8 mouse cellular contexts compared by ENCODE assay signal in the genomic region with DNA sequence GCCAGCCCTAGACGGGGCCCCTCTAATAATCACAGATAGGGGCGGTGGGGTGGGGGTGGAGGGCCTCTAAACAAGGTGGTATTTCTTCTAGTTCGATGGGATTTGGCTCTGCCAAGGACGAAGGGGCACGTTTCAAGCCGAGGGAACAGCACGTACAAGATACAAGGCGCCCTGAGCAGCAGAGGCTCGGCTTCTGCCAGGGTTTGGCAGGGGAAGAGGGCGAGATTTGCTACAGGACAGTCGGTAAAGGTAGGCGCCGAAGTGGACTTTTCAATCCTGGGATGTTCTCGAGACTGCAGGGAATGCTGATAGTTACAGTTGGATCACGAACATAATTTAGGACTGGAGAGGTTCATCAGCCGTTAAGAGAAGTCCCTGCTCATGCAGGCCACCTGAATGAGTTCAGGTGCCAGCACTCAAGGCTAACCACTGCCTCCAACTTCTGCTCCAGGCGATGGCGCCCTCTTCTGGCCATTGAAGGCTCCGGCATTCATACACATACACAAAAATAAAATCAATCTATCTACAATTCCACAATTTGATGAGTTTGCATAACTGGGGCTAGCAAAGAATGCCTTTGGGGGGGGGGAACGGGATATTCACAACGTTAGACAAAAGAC. TPM values are rescaled to one million over a fixed set of nuclear protein-coding genes. Genes with fewer than 3 reads are reported as not detected.
DNase-seq lines count a peak whose midpoint lies in the region; ATAC-seq and TF ChIP-seq lines count a peak whose summit lies in the region.

No protein-coding gene starts in this region.

- peak overlapping the region; percentile 23 for H3K4me3 ChIP-seq in intestine, postnatal 0 days (ENCODE audit: low read depth, low read length)
- peak overlapping the region; percentile 97 for H3K4me3 ChIP-seq in lung, embryonic 15.5 days
- no peak overlapping the region for H3K4me3 ChIP-seq in olfactory bulb, adult 2 months (ENCODE audit: insufficient read depth, low read depth, low read length)

- intact Hi-C loops in gastrocnemius, postnatal 14 days (cut with DNase I; ENCODE audit: low total_unique reads) = no loop called here

- DNase-seq in ovary, postnatal 36 days (ENCODE audit: low spot score) = peak; percentile 63
- DNase-seq in ovary, postnatal 10 days (ENCODE audit: low spot score) = no peak
- peak; percentile 71 to 77 for DNase-seq in cerebellum, postnatal 10 days
- peak; percentile 72 for DNase-seq in gastrocnemius, postnatal 14 days
- DNase-seq in frontal cortex, postnatal 25 days (ENCODE audit: low spot score in 2 of 2) = no peak

- peaks cover 5% of the 10 kb centered on the region for H3K4me1 ChIP-seq in intestine, postnatal 0 days (replicated peaks; ENCODE audit: control insufficient read depth, insufficient read depth, low read length)
- peaks cover 46% of the 10 kb centered on the region for H3K4me1 ChIP-seq in lung, embryonic 15.5 days
- H3K4me1 ChIP-seq in olfactory bulb, adult 2 months (ENCODE audit: control insufficient read depth, insufficient read depth, low read length) = peaks cover 29% of the 10 kb centered on the region

- TF ChIP-seq POLR2A in olfactory bulb, adult 2 months (IDR thresholded peaks at IDR 0.05; ENCODE audit: insufficient read depth, low read depth, low read length) = no peak

- peak; percentile 87 for TF ChIP-seq CTCF in intestine, postnatal 0 days (IDR thresholded peaks at IDR 0.05; ENCODE audit: low read depth)
- TF ChIP-seq CTCF in olfactory bulb, adult 2 months (IDR thresholded peaks at IDR 0.05; ENCODE audit: insufficient read depth, low read depth, low read length) = peak; percentile 26; the same call in 1 of the 2 replicates

- peak overlapping the region; percentile 96 for H3K4me2 ChIP-seq in intestine, postnatal 0 days (replicated peaks; ENCODE audit: low read depth)
- peak overlapping the region; percentile 86 for H3K4me2 ChIP-seq in lung, embryonic 15.5 days

- 4% methylated on average over 21 of the region's 21 CpGs for WGBS in intestine, postnatal 0 days
- WGBS in lung, embryonic 15.5 days = 3% methylated on average over 21 of the region's 21 CpGs
- 12% methylated on average over 21 of the region's 21 CpGs for WGBS in olfactory bulb, adult 2 months

- H3K36me3 ChIP-seq in intestine, postnatal 0 days (ENCODE audit: control insufficient read depth, insufficient read depth) = peaks cover 20% of the 10 kb centered on the region
- peaks cover 20% of the 10 kb centered on the region for H3K36me3 ChIP-seq in lung, embryonic 15.5 days

- no peaks in the 10 kb centered on the region for H3K27me3 ChIP-seq in intestine, postnatal 0 days (replicated peaks; ENCODE audit: control insufficient read depth, insufficient read depth, low read length)
- H3K27me3 ChIP-seq in lung, embryonic 15.5 days = no peaks in the 10 kb centered on the region

- ATAC-seq in intestine, postnatal 0 days = no peak
- ATAC-seq in lung, embryonic 15.5 days (ENCODE audit: borderline replicate concordance, extremely low read depth, low FRiP score, low TSS enrichment) = no peak

- H3K27ac ChIP-seq in intestine, postnatal 0 days (ENCODE audit: low read depth, low read length) = peak overlapping the region; percentile 46; the same call in 1 of the 2 replicates
- peak overlapping the region; percentile 99 for H3K27ac ChIP-seq in lung, embryonic 15.5 days
- no peak overlapping the region for H3K27ac ChIP-seq in olfactory bulb, adult 2 months (ENCODE audit: insufficient read depth, low read depth, low read length)

- H3K9ac ChIP-seq in intestine, postnatal 0 days (ENCODE audit: low read depth, low read length) = peak overlapping the region; percentile 24; the same call in 1 of the 2 replicates
- H3K9ac ChIP-seq in lung, embryonic 15.5 days = peak overlapping the region; percentile 39

- no peaks in the 10 kb centered on the region for H3K9me3 ChIP-seq in intestine, postnatal 0 days (ENCODE audit: control insufficient read depth)
- H3K9me3 ChIP-seq in lung, embryonic 15.5 days = no peaks in the 10 kb centered on the region

RNA-seq across cellular contexts. Expression of a gene that starts 0.9 kb away (rescaled TPM):
- 10 to 100 TPM; 88.2 to 88.5 TPM for total RNA-seq in gastrocnemius, postnatal 14 days (2021)
- polyA plus RNA-seq in intestine, postnatal 0 days (2015; fragmentation: Nextera tagmentation; extraction: Ambion mirVana) = 48.9 and 52.4 TPM in 2 replicates
- 93.0 and 96.0 TPM in 2 replicates for polyA plus RNA-seq in lung, embryonic 15.5 days (2015; fragmentation: Nextera tagmentation; extraction: Ambion mirVana)
- polyA plus RNA-seq in olfactory bulb, adult 2 months (2012; ENCODE audit: insufficient read depth, insufficient read length, low replicate concordance, missing spikeins) = not detected in 2 replicates

RNA-seq across cellular contexts. Expression of a gene that starts 15.4 kb away (rescaled TPM):
- 1 to 10 TPM; 2.5 to 4.5 TPM for total RNA-seq in gastrocnemius, postnatal 14 days (2021)
- 3.8 and 4.3 TPM in 2 replicates for polyA plus RNA-seq in intestine, postnatal 0 days (2015; fragmentation: Nextera tagmentation; extraction: Ambion mirVana)
- polyA plus RNA-seq in lung, embryonic 15.5 days (2015; fragmentation: Nextera tagmentation; extraction: Ambion mirVana) = 4.5 and 4.6 TPM in 2 replicates
- polyA plus RNA-seq in olfactory bulb, adult 2 months (2012; ENCODE audit: insufficient read depth, insufficient read length, low replicate concordance, missing spikeins) = not detected in 2 replicates

RNA-seq across cellular contexts. Expression of a gene that starts 18.8 kb away (rescaled TPM):
- total RNA-seq in gastrocnemius, postnatal 14 days (2021) = under 1 TPM; 0.27 TPM
- polyA plus RNA-seq in intestine, postnatal 0 days (2015; fragmentation: Nextera tagmentation; extraction: Ambion mirVana) = 217 and 244 TPM in 2 replicates
- polyA plus RNA-seq in lung, embryonic 15.5 days (2015; fragmentation: Nextera tagmentation; extraction: Ambion mirVana) = 0.34 and 0.40 TPM in 2 replicates
- polyA plus RNA-seq in olfactory bulb, adult 2 months (2012; ENCODE audit: insufficient read depth, insufficient read length, low replicate concordance, missing spikeins) = not detected in 2 replicates

RNA-seq across cellular contexts. Expression of a gene that starts 28.5 kb away (rescaled TPM):
- under 1 TPM; 0.10 to 0.20 TPM for total RNA-seq in gastrocnemius, postnatal 14 days (2021)
- 0.25 and 0.33 TPM in 2 replicates for polyA plus RNA-seq in intestine, postnatal 0 days (2015; fragmentation: Nextera tagmentation; extraction: Ambion mirVana)
- 1.1 TPM in 2 replicates for polyA plus RNA-seq in lung, embryonic 15.5 days (2015; fragmentation: Nextera tagmentation; extraction: Ambion mirVana)
- not detected in 2 replicates for polyA plus RNA-seq in olfactory bulb, adult 2 months (2012; ENCODE audit: insufficient read depth, insufficient read length, low replicate concordance, missing spikeins)

Comparison
In these comparisons a context has a peak if more than half of its experiments do, and no peak if none do; other contexts are left out.
1. DNase-seq: peak in ovary, postnatal 36 days (single experiment), cerebellum, postnatal 10 days (2 of 2) and gastrocnemius, postnatal 14 days (single experiment); none in ovary, postnatal 10 days (single experiment) and frontal cortex, postnatal 25 days (0 of 2).